Mouse (Mus musculus): ENCODE data around the gene Myo1b.

Myo1b gene

GRCm38 (mm10) chr1:51740626-51741231 lies 175.1 kb downstream of the Myo1b start:
- intact Hi-C loops (cut with DNase I), result no loop called here

DNA sequence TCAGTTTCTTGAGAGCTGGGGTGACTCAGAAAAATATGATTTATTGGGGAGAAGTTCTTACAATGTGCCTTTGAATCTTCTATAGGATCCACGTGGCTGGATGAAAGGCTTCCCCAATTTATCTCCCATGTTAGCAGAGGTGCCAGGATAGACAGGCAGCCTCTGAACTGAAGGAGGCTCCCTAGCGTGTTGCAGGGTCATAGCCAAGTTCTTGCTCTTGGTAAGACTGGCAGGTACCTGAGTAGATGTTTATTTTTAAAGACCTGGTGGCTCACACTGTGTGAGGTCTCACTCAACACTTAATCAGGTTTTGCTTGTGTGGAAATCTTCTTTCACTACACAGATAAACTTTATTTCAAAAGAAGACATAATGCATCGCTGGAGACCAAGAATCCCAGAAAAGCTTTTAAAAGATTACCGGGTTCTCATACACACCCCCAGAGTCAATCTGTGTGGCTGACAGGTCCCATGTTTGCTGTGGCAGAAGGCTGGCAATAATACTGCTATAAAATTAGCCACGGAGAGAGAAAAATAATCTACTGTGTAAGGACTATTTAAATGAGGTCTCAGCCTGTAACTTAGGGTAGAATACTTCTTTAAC lies 176.5 kb downstream of the Myo1b start:
- intact Hi-C loops (cut with DNase I), result no loop called here

DNA sequence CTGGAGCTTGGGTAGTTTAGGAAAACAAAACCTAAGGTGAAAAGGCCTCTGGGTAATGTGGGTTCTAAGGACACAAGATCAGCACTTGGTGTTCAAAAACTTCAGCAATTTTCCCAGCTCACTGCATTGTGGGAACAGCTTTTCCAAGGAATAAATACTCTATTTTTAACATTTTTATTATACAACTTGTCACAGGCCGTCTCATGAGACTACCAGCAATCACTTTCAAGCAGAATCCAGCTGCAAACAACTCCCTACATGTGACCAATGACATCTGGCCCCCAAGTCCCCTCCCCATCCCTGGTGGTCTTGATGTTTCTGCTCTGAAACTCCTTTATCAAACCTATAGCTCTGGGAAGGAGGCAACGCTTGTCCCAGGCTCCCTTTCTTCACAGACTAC lies 179.0 kb downstream of the Myo1b start:
- intact Hi-C loops (cut with DNase I), result no loop called here

DNA sequence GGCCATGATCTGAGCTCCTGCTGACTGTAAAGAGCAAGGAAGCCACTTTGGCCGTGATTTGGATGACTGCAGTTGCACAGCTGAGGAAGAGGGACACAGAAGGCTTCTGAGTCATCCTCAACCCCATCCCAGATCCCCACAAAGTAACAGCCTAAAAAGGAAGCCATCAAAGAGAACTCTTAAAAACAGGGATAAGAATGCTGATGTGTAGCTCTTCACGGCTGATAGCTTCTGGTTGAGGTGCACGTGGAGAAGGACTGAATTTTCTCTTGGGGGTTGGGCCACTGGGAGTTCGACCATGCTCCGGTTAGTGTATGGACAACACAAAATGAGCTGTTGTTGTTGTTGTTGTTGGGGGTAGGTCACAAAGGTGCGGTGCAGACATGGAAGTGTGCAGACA lies 181.2 kb downstream of the Myo1b start:
- intact Hi-C loops (cut with DNase I), result no loop called here

DNA sequence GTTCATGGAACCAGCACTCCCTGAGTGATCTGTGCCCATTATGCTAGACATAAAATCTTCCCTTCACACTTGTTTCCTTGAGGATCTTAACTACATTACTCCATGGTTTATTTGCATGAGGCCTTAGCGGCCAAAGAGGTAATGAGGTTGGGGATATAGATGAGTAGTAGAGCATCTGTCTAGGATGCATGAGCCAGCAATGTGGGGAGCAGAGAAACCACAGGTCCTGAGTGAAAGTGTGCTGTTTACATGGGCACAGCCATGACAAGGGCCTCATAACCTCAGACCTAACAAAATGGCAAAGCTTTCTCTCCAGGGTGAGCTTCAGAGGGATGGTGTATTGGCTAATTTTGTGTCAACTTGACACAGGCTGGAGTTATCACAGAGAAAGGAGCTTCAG lies 186.5 kb downstream of the Myo1b start:
- intact Hi-C loops (cut with DNase I), result no loop called here

DNA sequence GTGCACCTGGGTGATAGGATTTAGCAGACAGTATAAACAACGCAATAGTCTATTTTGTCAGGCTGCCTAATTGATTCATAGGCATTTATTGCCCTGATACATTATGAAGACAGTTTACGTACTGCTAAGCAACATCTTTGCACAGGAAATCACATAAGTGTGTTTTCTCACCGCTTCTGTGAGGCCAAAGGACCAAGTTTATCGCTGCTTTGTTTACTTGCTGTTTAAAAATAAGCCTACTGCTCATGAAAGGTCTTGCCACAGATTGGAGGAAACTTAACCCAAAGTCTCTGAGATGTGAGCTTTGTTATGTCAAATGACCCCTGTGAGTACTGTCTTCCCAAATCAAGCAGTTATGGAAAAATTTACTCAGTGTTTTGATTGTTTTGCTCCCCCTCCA lies 187.1 kb downstream of the Myo1b start:
- intact Hi-C loops (cut with DNase I), result no loop called here

DNA sequence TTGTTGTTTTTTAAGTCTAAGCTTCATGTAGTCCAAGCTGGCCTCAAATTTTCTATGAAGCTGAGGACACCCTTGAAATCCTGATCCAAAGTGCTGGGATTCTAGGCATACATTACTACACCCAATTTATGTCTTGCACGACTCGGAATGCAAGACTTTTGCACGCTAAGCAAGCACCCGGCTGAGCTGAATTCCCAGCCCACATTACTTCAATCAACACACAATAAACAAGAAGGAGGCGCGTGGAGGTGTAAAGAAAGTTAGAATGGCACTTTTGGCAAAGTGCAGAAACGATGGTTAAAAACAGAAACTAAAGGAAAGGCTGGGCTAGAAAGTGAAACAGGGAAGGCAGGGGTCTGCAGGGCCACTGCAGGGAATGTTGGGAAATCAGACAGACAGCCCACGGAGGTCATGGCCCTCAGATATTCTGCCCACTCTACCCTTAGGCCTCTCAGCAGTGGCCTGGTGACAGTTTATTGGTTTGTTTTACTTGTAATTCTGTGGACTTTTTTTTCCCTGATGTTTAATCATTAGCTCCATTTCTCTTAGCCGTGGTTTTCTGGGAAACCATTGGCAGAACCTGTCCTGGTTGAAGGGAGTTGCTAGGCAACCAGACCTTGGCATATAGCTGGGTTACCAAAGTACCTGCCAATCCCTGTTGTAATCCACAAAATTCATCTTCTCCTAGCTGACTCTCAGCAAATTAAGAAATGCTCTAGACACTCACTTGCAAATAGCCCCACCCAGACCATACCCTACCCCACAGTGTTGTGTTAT lies 195.8 kb downstream of the Myo1b start:
- intact Hi-C loops (cut with DNase I), result no loop called here

- intact Hi-C loops (cut with DNase I), result no loop called here
Measured at GRCm38 (mm10) chr1:51710831-51711230, 205.0 kb downstream of the Myo1b start.

DNA sequence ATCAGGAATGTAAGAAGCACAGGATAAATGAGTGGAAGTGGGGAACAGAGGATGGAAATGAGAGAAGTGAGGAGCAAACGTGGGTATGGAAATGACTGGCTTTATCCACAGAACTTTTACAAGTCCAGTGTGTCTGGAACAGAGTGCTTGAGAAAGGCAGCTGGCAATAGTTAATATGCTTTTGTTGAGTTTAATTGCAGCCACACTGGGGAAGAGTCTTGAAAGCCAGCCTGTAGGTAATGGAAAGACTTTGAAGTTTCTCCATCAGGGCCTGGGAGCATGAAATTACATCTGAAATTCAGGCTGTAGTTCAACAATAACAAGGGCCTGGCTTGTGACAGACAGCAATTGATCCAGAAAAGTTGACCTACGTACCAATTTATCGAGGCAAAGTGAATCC lies 209.8 kb downstream of the Myo1b start:
- intact Hi-C loops (cut with DNase I), result no loop called here

- intact Hi-C loops (cut with DNase I), result no loop called here
Measured at GRCm38 (mm10) chr1:51704610-51705009, 211.3 kb downstream of the Myo1b start.
